Mouse (Mus musculus): ENCODE results near the gene Krt83.
A peak's percentile ranks its signal among the peaks of the same experiment; 100 is the strongest.
"Not testable (repeated sequence)": the region's sequence is repeated elsewhere in the genome, so short reads cannot be mapped to it uniquely, and the experiment has no call there.

Krt83 gene

DNA sequence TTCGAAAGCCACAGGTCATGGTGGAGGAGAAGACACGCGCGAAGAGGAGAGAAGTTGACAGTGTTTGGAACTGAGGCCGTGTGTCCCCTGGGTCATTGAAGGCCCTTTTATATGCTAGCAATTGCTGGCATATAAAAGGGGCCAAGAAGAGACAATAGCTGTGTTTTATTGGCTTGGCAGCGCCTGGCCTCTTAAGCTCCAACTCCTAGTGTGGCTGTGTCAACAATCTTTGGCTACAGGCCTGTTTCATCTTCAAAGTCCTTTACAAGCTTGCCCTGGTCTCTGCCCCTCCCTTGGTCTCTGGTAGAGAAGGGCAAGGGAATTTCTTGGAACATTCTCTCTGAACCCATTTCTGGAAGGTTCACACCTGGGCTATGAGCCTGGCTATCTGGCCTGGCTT is at the start of gene Krt83:
Krt83 (minus strand) TSS at position 82 of the 400 bp plus-strand sequence.
- no peak for DNase-seq (ENCODE audit: low read depth)

DNA sequence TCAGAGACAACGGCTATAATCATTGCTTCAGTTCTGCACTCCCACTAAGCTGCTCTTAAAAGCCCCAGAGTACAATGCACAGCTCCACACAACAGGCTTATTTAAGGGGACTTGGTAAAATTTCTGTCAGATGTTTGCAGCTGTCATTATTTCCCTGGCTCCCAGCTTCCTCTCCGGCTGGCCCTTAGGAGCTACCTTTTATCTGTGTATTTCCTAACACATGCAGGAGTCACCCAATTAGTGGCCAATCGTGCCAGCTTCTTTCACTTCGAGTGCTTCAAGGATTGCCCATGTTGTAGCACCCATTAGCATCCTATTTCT is 47.2 kb upstream of the Krt83 start:
- no peak for DNase-seq (ENCODE audit: low read depth)

DNA sequence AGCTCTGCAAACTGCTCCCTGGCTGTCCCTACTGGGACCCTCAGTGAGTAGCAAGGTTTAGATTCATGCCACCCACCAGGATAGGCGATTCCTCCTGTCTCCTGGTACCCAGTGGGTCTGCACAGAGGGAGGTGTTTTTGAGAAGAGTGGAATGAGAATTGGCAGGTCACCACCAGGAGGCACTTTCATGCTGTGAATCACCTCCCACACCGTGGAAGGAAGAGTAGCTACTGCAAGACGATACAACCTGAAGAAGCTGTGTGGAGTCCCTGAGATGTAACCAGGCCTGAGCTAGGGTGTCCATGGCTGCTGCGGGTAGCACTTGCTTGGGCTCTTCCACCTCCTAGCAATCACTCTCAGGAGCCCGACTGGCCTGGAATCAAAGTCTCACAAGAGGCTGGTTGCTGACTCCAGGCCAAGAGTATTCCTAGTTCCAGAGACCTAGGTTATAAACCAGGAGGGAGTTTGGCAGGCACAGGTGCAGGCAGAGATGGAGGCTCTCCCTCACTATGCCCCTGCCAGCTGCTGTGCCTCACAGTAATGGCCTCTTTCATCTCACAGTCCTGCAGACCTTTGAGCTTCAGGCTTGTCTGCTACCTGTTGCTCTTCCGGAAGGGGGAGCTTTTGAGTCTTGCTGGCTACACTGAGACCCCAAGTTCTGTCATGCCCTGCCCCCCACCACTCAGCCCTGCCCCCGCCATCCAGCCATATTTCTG is 46.7 kb upstream of the Krt83 start:
- DNase-seq (ENCODE audit: low read depth): peak; percentile 3

DNA sequence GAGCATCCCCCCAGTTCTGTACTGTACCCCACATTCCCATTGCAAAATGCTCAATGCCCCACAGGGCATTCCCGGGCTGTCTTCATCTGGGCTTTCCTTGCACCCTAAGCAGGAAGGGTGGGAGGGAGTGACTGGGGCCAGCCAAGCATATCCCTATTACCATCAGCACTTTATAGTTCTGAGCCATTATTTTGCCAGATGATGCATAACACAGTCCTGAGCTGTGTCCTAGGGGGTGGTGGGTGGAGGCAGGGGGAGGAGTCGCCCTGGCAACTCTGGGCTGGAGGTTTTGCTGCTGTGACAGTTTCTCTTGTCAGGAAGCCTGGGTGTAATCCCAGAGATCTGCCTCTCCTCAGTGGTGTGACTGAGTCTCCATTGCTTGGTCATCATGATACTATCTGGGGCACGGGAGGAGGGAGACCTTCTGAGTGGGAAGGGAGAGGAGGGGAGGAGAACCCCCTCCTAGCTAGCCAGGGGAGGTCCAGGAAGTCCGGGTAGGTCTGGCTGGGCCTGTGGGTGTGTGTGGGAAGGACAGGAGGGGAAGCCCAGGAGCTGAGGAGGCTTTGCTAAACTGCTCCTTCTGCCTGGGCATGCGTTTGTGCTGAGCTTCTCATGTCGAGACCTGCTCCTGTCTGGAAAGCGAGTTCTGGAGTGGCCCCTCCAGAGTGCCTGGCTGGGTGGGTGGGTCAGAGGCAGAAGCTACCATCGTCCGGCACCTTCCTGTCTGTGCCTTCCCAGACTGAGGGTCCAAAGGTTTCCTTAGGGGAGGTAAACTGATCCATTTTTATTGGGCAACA is 44.9 kb upstream of the Krt83 start:
- DNase-seq (ENCODE audit: low read depth): no peak

GRCm38 (mm10) chr15:101532720-101533119 is 41.4 kb upstream of the Krt83 start, which contains the start of gene Krt84:
Krt84 (minus strand) TSS chr15:101532820.
- no peak for DNase-seq (ENCODE audit: low read depth)

DNA sequence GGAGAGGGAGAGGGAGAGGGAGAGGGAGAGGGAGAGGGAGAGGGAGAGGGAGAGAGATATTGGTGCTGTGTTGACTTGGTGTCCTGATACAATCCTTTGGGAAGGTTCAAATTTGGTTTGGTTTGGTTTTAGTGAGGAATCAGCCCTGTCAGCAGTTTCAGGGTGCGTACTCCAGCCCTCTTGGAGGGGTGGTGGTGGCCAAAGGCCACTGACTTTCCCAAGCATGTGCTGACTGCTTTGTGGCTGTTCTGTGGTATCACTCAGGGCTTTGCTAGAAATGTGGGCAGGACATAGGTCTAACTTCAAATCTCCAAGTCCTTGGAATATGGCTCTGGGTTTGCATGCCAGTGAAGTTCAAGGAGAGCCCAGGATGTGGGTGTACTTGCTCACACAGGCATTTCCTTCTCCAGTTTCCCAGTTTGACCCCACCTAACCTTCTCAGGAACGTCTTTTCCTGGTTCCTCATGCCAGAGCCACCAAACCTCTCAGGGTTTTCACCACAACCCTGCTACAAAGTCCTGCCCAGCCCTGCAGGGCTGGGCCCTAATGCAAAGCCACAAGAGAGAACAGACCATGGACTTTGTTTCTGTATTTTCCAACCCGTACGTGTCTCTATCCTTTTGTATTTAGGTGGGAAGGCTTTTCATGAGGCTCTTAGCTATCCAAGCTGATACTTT is 31.4 kb upstream of the Krt83 start:
- DNase-seq (ENCODE audit: low read depth): no peak

DNA sequence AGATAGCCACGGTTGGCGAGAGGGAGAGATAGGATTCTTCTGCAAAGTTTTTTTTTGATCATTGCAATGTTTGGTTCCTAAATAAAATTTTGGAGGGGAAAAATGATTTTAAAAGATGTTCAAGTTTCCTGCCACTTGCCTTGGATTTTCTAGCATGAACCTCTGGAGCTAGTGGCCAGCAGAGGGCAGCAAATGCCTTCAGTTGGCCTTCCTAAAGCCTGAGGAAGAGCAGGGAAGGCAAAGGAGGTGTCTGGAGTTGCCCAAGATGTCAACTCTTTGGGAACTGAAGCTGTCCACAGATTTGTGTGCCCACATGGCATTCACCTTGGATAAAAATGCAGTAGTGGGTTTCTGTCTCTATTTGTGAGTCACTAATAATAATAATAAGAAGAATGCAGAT is 28.5 kb upstream of the Krt83 start:
- DNase-seq (ENCODE audit: low read depth): peak; percentile 60

- not testable (repeated sequence) for DNase-seq (ENCODE audit: low read depth)
Observed at GRCm38 (mm10) chr15:101517161-101517560, 25.8 kb upstream of the Krt83 start, which contains the start of gene Gm49425. Gm49425 (minus strand) TSS chr15:101517261.

DNA sequence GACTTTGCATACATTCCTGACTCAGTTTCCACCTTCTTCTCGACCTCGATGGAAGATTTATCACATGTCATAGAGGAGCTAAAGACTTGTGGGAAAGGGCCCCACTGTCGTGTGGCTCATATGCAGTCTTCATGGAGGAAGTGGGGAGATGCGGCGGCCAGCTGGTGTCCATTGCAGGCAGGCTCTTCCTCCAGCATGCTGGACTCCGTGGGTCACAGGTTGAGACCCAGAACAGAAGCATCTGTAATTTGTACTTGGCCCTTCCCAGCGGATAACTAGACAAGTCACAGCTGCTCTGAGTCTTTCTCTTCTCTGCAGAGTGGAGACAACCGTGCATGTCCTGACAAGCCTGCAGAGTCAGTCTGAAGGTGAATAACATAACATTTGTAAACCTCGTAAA is 16.9 kb upstream of the Krt83 start:
- DNase-seq (ENCODE audit: low read depth): no peak

- DNase-seq (ENCODE audit: low read depth): no peak
Observed at GRCm38 (mm10) chr15:101506896-101507758, 15.8 kb upstream of the Krt83 start.

GRCm38 (mm10) chr15:101497181-101497580 is 5.9 kb upstream of the Krt83 start:
- no peak for DNase-seq (ENCODE audit: low read depth)

GRCm38 (mm10) chr15:101495266-101495665 is 4.0 kb upstream of the Krt83 start:
- no peak for DNase-seq (ENCODE audit: low read depth)

GRCm38 (mm10) chr15:101494203-101494602 is 2.9 kb upstream of the Krt83 start:
- DNase-seq (ENCODE audit: low read depth): no peak

GRCm38 (mm10) chr15:101493713-101494112 is 2.4 kb upstream of the Krt83 start:
- DNase-seq (ENCODE audit: low read depth): no peak

GRCm38 (mm10) chr15:101492718-101493117 is 1.4 kb upstream of the Krt83 start:
- DNase-seq (ENCODE audit: low read depth): no peak

- DNase-seq (ENCODE audit: low read depth): peak; percentile 47
Observed at GRCm38 (mm10) chr15:101485911-101486635, 5.2 kb downstream of the Krt83 start.

DNA sequence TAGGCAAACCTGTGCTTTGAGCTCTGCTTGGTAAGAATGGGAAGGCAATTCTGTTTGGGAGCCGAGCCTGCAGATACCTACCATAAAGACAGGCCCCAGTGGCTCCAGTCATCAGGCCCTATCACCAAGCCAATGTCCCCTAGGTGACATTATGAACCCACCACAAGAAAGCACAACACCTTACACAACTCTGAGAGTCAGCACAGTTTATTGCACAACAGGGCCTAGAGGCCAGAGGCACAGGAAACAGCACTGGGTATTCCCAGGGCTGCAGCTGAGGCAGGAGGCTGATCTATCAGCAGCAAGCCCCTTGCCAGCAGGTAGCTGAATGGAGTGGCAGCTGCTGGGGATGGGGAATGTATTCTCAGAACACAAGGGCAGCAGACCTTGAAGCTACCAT is 6.4 kb downstream of the Krt83 start:
- no peak for DNase-seq (ENCODE audit: low read depth)

DNA sequence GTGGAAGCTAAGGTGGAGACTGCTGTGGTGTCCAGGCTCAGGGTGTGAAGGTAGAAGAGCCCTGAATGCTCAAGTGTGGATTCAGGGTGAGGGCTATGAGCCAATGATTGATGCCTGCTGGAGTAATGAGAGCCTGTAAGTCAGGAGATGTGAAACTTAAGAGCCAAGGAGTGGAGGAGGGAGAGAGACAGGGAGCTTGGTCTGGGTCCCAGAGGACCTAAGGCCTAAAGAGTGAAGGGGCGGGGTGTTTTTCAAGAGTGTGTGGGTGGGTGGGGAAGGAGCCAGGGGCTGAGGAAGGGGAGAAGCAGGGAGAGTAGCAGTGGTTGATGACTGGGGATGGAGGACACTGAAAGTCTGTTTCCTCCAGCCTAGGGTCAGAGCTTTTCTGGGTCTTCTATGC is 7.7 kb downstream of the Krt83 start:
- no peak for DNase-seq (ENCODE audit: low read depth)

DNA sequence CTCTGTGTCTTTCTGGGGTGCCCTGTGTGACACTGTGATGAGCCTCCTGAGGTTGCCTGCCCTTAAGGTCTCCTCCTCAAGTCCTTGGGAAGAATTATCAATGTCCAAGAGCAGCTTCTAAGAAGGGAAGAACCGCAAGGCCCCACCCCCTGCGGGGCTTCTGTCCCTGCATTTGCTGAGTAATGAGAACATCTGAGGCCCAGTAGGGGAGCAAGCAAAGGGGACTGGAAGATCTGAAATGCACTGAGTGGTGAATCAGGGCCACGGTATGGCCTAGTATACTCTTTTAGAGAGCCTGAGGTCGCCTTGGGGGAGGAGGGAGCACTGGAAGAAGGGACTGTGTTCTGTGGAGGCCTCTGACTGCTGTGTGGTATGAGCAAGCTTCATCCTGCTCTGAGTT is 9.3 kb downstream of the Krt83 start:
- DNase-seq (ENCODE audit: low read depth): no peak

GRCm38 (mm10) chr15:101479666-101480060 is 11.6 kb downstream of the Krt83 start:
- no peak for DNase-seq (ENCODE audit: low read depth)

DNA sequence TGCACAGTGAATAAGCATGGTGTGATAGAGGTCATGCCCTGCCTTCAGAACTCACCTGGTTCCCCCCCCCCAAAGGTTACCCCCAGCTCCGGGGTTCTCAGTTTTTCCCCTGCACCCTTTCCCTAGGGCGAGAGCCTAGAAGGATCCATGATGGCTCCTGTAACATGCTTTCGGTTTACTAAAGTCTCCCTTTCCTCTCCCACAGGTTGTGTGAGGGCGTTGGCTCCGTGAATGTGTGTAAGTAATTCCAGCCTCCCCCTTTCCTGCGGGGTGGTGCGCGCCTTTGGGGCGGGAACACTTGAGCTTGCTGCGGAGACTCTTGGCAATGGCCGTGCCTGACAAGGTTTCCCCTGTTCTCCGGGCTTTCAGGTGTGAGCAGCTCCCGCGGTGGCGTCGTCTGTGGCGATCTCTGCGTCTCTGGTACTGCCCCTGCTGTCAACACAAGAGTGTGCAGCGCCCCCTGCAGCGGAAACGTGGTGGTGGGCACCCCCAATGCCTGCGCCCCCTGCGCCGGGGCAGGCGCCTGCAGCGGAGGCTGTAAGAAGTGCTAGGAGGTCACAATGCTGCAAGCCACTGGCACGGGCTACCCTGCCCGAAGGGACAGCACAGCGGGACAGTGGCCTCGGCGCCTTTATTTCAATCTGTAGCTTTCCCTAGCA is 12.2 kb downstream of the Krt83 start:
- DNase-seq (ENCODE audit: low read depth): peak; percentile 46
